Mouse (Mus musculus) testis, postnatal 14 days (tissue): ENCODE measurements around the gene Pgk1.
"Not testable (repeated sequence)": the region's sequence is repeated elsewhere in the genome, so short reads cannot be mapped to it uniquely, and the experiment has no call there.

Source experiments
- DNase-seq: peaks from one replicate; pipeline ENCODE4 v3.0.0; 2021; ENCODE audit warnings: low spot score

Gene Pgk1

DNA sequence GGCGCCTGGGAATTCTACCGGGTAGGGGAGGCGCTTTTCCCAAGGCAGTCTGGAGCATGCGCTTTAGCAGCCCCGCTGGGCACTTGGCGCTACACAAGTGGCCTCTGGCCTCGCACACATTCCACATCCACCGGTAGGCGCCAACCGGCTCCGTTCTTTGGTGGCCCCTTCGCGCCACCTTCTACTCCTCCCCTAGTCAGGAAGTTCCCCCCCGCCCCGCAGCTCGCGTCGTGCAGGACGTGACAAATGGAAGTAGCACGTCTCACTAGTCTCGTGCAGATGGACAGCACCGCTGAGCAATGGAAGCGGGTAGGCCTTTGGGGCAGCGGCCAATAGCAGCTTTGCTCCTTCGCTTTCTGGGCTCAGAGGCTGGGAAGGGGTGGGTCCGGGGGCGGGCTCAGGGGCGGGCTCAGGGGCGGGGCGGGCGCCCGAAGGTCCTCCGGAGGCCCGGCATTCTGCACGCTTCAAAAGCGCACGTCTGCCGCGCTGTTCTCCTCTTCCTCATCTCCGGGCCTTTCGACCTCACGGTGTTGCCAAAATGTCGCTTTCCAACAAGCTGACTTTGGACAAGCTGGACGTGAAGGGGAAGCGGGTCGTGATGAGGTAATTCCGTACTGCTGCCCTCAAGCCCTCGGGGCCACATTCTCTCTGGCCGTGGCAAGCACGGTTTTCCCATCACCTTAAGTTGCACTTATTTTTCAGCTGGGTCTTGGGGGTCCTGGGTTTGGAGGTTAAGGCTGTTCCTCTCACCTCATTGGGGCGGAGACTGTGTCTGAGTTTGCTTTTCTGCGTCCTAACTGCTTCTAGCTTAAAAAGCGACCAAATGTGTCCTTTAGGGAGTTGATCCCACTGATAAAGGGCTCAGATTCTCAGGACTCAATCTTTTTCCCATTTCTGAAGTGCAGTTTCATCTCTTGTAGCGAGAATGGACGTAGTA, at the start of gene Pgk1:
TSS of gene Pgk1 (plus strand) at position 388 of the 937 bp plus-strand sequence.
- DNase-seq = peak; percentile 94

DNA sequence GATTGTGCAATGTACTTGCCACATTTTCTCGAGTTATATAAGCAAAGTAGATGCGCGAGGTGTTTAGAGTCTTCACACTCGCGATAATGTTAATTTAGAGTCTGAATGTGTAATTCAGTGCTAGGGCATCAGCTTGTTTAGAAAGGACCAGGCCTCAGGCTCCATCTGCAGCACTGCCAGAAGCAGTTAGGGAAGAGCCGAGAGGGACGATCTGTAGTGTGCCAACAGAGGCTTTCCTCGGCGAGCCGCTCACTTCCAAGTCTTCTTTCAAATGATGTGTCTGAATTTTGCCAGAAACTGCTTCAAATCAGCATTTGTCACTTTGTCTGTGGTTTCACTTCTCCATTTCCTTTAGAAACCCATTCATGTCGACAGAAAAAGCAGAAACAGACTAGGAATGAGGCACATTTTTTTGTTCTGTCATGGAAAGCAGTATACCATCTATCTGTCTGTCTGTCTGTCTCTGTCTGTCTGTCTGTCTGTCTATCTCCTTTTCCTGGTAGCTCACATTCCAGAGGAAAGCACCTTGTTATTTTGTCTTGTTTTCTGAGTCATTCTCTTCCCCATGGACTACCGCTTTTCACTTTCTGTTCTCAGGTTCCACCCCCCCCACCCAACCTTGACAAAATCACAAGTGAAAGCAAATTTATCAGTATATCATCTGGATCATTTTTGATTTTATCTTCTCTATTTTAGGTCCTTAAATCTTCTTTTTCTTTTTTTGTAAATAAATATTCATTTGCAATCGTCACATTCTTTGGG, 47.4 kb upstream of the Pgk1 start:
- DNase-seq = no peak

DNA sequence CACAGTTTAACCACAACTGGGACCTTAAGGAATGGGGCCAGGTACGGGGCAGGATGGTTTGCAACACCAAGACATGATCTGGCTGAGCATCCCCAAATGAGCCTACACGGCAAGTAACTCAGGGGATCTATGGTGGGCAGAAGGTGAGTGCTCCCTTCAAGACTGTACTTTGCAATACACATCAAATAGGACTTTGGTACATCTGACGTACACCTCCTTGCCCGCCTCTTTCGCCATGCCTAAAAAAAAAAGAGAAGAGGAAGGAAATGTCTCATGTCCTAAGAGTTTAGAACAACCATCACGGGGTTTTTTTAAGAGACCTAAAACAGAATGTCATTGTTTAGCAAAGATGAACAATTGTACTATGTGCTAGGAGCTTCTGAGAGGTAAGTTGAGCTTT, 44.0 kb upstream of the Pgk1 start, which contains the start of gene Tlr13:
TSS of gene Tlr13 (plus strand) at position 269 of the 400 bp plus-strand sequence.
- no peak for DNase-seq

DNA sequence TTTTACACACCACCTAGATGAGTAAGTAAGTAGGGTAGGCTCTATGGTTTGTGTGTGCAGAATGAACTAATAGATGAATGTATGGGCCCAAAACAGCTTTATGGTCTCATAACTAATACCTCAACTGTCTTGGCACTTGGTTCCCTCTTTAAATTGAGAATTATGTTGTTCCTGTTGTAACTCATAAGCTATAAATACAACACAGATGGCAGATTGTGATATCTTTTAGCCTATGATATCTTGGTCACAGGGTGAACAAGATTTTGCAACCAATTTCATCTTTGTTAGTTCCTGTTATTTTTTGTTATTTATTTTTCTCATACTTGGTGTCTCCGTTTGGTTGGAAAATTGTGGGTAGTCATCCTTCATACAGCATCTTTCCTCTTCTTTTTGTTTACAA, 38.7 kb upstream of the Pgk1 start:
- no peak for DNase-seq

DNA sequence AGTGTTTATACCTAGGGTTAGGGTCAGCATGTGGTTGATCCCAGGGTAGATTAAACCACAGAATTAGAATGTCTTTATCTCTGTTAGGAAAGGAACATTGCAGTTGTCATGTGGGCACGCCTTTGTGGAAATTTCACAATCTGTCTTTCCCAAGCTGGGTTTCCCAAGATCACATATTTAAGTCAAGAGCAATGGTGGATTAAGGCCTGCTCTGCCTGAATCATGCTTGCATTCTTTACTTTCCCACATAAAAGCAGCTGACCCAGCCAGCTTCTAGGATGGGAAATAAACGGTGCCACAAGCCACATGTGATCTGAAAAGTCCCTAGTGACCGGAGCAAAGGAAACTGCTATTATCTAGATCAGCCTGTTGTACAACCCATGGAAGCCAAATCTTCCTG, 37.4 kb upstream of the Pgk1 start:
- DNase-seq = no peak

DNA sequence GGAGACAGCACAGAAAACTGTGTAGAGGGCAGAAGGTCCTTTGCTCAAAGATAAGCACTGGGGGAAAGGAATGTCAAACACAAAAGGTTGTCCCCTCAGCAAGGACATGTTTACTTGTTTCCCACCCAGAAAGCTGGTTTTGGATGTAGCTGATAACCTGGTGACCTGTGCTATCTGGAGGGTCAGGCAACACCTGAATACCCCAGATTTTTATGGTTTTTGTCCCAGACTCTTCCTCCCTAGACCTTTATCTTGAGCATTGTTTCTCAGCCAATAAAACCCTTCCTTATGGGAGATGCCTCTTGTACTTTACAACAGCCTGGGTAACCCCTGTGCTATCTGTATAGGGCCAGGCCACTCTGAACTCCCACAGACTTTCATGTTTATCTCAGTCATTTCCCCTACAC, 32.7 kb upstream of the Pgk1 start:
- no peak for DNase-seq

DNA sequence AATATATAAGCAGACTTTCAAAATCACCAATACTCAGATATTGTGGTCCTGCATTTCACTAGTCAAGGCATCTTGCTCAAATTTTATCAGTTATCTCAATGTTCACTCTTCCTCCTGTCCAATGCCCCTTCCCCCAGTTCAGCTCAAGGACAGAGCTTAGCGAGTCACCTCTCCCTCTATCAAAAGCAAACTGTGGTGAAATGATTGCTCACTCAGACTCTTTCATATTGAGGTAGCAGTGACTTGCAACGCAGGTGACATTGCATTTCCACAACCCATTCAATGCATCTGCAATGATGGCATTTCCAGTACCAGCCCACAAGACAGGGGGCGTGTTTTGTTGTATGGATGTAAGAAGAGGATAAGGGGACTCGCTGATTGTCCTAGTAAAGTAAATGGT, 31.0 kb upstream of the Pgk1 start:
- no peak for DNase-seq

DNA sequence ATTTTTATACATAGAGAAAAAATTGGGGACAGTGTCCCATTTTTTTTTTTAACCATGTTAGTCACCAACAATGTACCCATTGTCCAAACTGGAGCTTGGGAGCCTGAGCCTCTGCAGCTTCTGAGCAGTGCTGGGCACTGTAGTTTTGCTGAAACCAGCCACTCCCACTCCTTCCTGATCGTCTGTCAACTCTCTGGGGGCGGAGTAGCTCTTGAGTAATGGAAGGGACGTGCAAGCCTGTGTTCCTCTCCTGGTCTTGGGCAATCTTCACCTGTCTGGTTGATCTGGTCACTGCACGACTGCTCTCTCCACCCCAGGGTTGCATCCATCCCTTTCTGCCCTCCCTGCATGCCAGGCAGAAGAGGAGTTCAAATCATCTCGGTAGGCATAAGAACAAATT, 22.9 kb upstream of the Pgk1 start:
- no peak for DNase-seq

DNA sequence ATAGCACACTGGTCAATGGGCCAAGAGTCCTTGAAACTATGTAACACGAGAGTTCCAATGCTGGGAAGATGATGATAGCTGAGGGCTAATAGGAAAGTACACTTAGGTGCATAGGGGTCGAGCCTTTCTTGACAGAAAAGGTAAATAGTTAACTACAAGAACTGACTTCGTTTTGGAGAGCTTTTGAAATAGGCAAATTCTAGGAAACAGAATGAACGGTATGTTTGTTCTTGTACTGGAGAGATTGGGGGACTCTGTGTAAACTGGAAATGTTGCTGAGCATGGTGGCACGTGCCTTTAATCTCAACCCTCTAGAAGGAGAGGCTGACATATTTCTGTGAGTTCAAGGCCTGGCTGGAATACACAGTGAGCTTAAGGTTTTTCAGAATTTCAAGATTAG, 22.3 kb upstream of the Pgk1 start:
- no peak for DNase-seq

DNA sequence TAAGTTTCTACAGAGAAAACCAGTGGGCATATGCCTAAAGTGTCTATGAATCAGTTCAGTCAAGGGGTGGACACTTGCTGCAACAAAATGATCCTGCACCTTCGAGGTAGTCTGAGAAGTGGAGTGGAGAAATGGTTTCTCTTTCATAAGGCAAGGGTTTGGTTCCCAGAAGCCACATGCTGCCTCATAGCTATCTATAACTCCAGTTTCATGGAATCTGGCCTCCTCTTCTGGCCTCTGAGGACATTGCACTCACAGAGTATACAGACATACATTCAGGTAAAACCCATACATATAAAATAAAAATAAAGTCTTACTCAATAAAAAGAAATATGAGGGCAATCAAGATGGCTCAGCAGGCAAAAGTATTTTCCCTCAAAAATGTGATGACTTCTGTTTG, 21.8 kb upstream of the Pgk1 start:
- DNase-seq = no peak

DNA sequence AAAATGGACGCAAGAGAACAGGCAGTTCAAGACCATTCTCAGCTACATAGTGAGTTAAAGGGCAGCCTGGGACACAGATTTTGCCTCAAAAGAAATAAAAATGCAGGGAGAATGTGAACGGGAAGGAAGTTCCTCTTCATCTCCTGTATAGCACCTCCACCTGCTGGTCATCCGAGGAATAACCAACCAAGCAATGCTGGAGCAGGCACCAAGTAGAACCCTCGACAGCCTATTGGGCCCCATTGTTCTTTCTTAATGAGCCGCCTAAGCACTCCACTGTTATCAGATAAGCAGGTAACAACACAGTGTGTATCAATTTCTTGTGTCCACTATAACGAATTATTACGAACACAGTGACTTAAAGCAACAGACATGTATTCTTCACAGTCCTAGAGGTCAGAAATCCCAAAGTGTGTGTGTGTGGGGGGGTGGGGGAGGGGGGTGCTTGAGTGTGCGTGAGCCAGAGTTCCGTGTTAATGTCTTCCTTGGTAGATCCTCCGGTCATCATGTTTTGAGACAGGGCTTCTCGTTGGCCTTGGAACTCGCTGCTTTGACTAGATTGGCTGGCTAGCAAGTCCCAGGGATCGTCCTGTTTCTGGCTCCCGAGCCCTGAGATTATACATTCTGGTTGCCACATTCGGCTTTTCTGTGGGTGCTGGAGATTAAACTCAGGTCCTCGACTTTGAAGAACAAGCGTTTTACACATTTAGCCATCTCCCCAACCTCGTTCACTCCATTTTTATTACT, 15.6 kb upstream of the Pgk1 start:
- peak; percentile 58 for DNase-seq

DNA sequence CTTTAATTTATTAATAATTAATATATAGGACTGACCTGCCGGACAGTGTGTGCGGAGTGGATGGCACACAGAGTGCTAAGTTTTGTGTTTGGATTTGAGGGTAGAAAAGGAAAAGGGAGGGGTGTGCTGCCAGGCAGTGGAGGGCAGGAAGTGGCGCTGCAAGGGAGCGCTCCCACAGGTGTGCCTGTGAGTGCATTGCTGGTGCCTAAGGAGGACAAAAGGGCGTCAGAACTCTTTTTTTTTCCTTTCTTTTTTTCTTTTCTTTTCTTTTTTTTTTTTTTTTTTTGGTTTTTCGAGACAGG, 15.1 kb upstream of the Pgk1 start:
- DNase-seq = no peak

DNA sequence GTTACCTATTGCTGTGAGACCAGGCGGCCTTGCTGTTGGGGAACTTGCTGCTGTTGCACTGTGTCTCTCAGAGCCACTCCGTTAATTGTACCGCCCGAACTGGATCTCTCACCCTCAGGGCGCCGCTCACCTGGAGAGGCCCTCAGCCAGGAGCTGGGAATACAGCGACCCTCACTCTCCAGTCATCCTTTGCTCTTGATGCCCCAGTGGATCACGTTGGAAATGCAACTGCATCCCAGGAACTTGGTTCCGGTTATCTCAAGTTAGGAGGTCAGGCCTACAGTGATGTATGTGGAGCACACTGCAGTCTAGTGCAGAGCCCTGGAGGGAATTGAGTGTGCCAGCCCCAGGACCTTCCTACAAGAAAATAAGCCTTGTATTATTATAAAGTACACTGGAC, 10.6 kb upstream of the Pgk1 start:
- no peak for DNase-seq

DNA sequence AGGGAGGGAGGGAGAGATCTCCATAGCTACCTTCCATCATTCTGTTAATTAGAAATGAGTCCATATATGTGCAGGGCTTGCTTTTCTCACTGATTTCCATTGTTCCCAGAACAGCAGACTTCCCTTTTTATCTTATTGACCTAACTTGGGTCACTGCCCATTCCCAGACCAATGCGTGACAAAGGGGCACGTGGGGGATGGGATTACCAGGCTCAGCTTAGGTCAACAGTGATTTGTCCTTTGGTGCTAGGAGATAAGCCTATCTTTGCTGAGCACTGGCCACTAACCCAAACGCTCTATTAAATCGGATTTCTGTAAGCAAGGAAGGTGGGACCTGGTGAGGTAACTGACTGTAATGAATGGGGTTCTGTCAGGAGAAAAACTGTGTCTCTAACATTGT, 2.6 kb upstream of the Pgk1 start:
- no peak for DNase-seq

DNA sequence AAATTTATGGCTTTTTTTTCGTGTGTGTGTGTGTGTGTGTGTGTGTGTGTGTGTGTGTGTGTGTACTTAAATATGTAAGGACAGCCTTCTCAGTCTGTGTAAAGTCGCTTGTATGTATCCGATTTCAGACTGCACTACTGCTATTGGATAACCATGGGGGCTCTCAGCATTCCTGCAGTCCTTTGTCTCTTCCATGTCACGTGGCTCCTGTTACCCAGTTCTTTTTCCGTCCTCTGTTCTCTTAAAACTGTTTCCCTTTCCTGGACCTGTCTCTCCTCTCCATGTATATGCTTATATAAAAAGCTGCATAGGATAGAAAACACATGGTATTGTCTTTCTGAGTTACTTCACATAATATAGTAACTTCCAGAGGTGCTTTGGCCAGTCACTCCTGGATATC, 1.2 kb upstream of the Pgk1 start:
- no peak for DNase-seq

DNA sequence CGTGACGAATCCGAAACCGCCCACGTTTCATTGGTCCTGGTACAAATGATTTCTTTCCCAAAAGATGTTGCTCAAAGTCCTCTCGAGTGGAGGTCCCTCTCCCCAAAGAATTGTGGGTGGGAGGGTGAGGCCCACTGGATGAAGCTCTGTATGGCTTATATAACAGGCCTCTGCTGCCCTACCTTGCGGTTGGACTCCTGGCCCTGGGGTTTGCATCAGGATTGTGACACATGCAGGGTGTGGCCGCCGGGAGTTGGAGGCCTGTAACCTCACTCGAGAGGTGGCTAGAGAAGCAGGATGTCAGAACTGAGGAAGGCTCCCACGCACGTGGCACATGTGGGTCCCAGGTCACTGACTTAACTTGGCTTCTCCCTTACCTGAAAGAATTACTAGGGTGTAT, 837 bp downstream of the Pgk1 start:
- DNase-seq = no peak

DNA sequence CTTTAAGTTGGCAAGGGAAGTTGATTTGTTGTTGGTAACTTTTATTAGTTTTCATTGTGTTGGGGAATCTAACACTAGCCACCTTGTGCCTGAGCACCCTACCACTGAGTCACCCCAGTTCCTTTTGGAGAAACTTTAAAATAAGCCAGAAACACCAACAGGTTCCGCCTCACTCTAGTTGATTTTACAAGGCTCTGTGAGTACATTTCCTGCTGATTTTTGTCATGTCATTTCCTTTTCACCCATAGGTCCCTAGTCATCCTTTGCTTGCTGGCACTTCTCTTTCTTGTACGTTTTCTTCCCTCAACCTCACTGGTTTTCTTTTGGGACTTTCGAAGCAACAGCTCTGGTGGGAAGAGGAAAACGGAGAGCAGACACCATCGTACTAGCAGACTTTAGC, 2.5 kb downstream of the Pgk1 start:
- no peak for DNase-seq

DNA sequence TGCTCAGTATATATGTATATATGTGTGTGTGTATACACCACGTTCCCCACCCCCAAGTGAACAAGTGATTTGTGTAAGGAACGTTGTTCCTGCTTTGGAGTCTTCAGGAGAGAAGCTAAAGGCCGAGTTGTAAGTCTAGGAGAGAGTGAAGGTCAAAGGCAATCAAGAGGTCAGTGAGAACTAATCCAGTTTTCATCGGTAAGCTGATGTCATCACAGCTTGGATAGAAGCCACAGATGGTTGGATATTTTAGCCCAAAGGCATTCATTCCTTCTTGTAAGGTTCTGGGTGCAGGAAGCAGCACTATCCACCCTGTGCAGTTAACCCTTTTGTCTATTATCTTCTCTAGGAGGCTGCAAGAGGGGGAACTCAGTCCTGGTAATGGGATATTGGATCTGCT, 3.2 kb downstream of the Pgk1 start:
- no peak for DNase-seq

DNA sequence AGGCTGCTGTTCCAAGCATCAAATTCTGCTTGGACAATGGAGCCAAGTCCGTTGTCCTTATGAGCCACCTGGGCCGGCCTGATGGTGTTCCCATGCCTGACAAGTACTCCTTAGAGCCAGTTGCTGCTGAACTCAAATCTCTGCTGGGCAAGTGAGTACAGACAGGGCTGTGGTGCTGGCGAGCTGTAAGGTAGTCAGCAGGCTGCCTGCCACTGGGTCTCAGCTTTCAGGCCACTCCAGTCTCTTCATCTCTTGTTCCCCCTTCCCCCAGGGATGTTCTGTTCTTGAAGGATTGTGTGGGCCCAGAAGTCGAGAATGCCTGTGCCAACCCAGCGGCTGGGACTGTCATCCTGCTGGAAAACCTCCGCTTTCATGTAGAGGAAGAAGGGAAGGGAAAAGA, 7.5 kb downstream of the Pgk1 start:
- DNase-seq = not testable (repeated sequence)

DNA sequence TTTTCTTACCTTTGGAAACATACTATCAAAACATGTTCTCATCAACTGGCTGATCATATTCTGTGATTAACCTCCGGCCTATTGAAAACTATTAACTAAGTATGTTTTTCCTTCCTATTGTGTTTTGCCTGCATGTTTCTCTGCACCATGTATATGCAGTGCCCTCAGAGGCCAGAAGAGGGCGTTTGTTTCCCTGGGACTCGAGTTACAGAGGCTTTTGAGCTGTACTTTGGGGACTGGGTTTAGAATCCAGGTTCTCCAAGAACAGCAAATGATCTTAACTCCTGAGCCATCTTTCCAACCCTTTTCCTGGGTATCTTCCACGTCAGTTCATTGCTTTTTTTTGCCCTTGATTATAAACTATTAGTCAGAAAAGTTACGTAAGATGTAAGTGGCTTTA, 10.4 kb downstream of the Pgk1 start:
- DNase-seq = no peak

DNA sequence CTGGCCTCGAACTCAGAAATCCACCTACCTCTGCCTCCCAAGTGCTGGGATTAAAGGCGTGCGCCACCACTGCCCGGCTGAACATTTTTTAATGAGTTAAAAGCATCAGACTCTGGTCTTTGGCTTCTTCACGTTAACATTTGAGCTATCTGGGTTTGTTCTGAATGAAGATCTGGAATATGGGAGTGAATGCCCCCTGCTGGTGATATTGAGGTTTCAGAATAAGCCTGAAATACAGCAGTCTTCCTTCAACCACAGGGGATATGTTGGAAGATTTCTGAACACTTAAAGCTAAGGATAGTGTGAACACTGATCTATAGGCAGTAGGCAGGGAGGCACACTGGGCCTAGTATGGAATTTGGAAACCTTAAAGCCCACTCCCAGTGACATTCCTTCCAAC, 12.0 kb downstream of the Pgk1 start:
- DNase-seq = no peak

DNA sequence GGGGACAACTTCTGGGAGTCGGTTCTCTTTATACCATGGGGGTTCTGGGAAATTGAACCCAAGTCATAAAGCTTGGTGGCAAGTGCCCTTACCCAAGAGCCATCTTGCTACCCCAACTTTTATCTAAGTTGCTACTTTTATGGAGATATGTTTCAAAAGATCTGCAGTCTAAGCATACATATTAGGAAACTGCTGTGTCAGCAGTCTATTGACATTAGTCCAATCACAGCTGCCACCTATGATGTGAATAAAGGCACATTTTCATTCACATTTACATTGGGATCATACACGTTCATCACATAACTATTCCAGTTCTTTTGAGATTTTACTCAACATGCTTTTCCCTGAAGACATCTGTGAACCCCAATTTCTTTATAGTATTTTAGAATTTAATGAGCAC, 22.2 kb downstream of the Pgk1 start:
- no peak for DNase-seq
